In genomic region chr3:82435351-82435750, GRCm38 (mm10) we compare ENCODE assay signal across 18 mouse cellular contexts.
DNase-seq lines count a peak whose midpoint lies in the region; ATAC-seq and TF ChIP-seq lines count a peak whose summit lies in the region.
"Had no signal": no experiment of that assay in that cellular context is flagged by ENCODE, and none has a peak within 500 bp of the region (broad histone marks: within the 10 kb centered on the region; RNA-seq: fewer than 3 reads in every experiment).

No protein-coding gene starts in this region.

- TF ChIP-seq POLR2A in brain, embryonic 14.5 days (IDR thresholded peaks at IDR 0.05; ENCODE audit: borderline replicate concordance, extremely low read depth, insufficient read depth, insufficient read length, poor library complexity, severe bottlenecking) = no peak

- H3K36me3 ChIP-seq in hindbrain, embryonic 13.5 days = no peaks in the 10 kb centered on the region
- H3K36me3 ChIP-seq in hindbrain, postnatal 0 days (ENCODE audit: insufficient read depth, low read length) = no peaks in the 10 kb centered on the region
- H3K36me3 ChIP-seq in hindbrain, embryonic 15.5 days = no peaks in the 10 kb centered on the region
- no peaks in the 10 kb centered on the region for H3K36me3 ChIP-seq in hindbrain, embryonic 16.5 days (ENCODE audit: control insufficient read depth, insufficient read depth, low read length)
- no peaks in the 10 kb centered on the region for H3K36me3 ChIP-seq in forebrain, embryonic 10.5 days (replicated peaks)
- H3K36me3 ChIP-seq: embryonic facial prominence, embryonic 13.5 days; forebrain, embryonic 12.5 days had no signal

- no peak for TF ChIP-seq CTCF in hindbrain, postnatal 0 days (IDR thresholded peaks at IDR 0.05; ENCODE audit: low read depth)
- TF ChIP-seq CTCF in brain, embryonic 14.5 days (IDR thresholded peaks at IDR 0.05; ENCODE audit: borderline replicate concordance, extremely low read depth, insufficient read depth, insufficient read length) = no peak

- H3K9me3 ChIP-seq in hindbrain, embryonic 13.5 days = no peaks in the 10 kb centered on the region
- H3K9me3 ChIP-seq in hindbrain, postnatal 0 days (ENCODE audit: low read length) = no peaks in the 10 kb centered on the region
- H3K9me3 ChIP-seq in hindbrain, embryonic 15.5 days = no peaks in the 10 kb centered on the region
- H3K9me3 ChIP-seq in hindbrain, embryonic 16.5 days (ENCODE audit: control insufficient read depth, low read length) = no peaks in the 10 kb centered on the region
- no peaks in the 10 kb centered on the region for H3K9me3 ChIP-seq in forebrain, embryonic 10.5 days
- H3K9me3 ChIP-seq: embryonic facial prominence, embryonic 13.5 days; forebrain, embryonic 12.5 days had no signal

- H3K27ac ChIP-seq in hindbrain, embryonic 13.5 days = no peak overlapping the region
- no peak overlapping the region for H3K27ac ChIP-seq in hindbrain, postnatal 0 days
- no peak overlapping the region for H3K27ac ChIP-seq in hindbrain, embryonic 15.5 days (replicated peaks)
- H3K27ac ChIP-seq in hindbrain, embryonic 16.5 days (ENCODE audit: low read depth, low read length) = no peak overlapping the region
- H3K27ac ChIP-seq in forebrain, embryonic 10.5 days = no peak overlapping the region
- H3K27ac ChIP-seq: embryonic facial prominence, embryonic 13.5 days; forebrain, embryonic 12.5 days had no signal

- no peak overlapping the region for H3K4me3 ChIP-seq in hindbrain, embryonic 13.5 days
- H3K4me3 ChIP-seq in hindbrain, postnatal 0 days (ENCODE audit: low read length) = no peak overlapping the region
- H3K4me3 ChIP-seq in hindbrain, embryonic 15.5 days = no peak overlapping the region
- no peak overlapping the region for H3K4me3 ChIP-seq in hindbrain, embryonic 16.5 days (ENCODE audit: low read length)
- H3K4me3 ChIP-seq in forebrain, embryonic 10.5 days = no peak overlapping the region
- H3K4me3 ChIP-seq: embryonic facial prominence, embryonic 13.5 days; forebrain, embryonic 12.5 days had no signal

- no peaks in the 10 kb centered on the region for H3K4me1 ChIP-seq in hindbrain, embryonic 13.5 days (replicated peaks)
- no peaks in the 10 kb centered on the region for H3K4me1 ChIP-seq in hindbrain, postnatal 0 days (ENCODE audit: insufficient read depth, low read length)
- H3K4me1 ChIP-seq in hindbrain, embryonic 15.5 days (replicated peaks) = no peaks in the 10 kb centered on the region
- H3K4me1 ChIP-seq in hindbrain, embryonic 16.5 days (ENCODE audit: control insufficient read depth, insufficient read depth, low read depth, low read length) = no peaks in the 10 kb centered on the region
- H3K4me1 ChIP-seq in forebrain, embryonic 10.5 days = no peaks in the 10 kb centered on the region
- H3K4me1 ChIP-seq: embryonic facial prominence, embryonic 13.5 days; forebrain, embryonic 12.5 days had no signal

- ATAC-seq in hindbrain, embryonic 13.5 days (ENCODE audit: low FRiP score) = 0 out of 2 replicates have a peak, but pooled peaks have one; percentile 59
- ATAC-seq in hindbrain, postnatal 0 days = no peak
- 0 out of 2 replicates have a peak, but pooled peaks have one; percentile 42 for ATAC-seq in hindbrain, embryonic 15.5 days (ENCODE audit: low FRiP score, low read depth)
- ATAC-seq in hindbrain, embryonic 16.5 days = no peak; the same call in 1 of the 2 replicates
- ATAC-seq: forebrain, embryonic 14.5 days; forebrain, embryonic 16.5 days had no signal

- DNase-seq in hindbrain, postnatal 0 days (ENCODE audit: low spot score) = no peak
- peak; percentile 13 for DNase-seq in brain, embryonic 14.5 days (ENCODE audit: low read depth)
- DNase-seq in forebrain, embryonic 10.5 days (ENCODE audit: extremely low spot score, low spot score) = no peak
- DNase-seq: adrenal gland, adult 2 months; adrenal gland, postnatal 10 days; adrenal gland, postnatal 25 days; cerebellum, adult 11-12 months; cerebellum, adult 2 months; cerebellum, adult 9-10 months; cerebellum, postnatal 10 days; cerebellum, postnatal 25 days had no signal

- no peaks in the 10 kb centered on the region for H3K27me3 ChIP-seq in hindbrain, embryonic 13.5 days
- H3K27me3 ChIP-seq in hindbrain, postnatal 0 days (ENCODE audit: insufficient read depth, low read length) = no peaks in the 10 kb centered on the region
- no peaks in the 10 kb centered on the region for H3K27me3 ChIP-seq in hindbrain, embryonic 15.5 days
- H3K27me3 ChIP-seq in hindbrain, embryonic 16.5 days (replicated peaks; ENCODE audit: control insufficient read depth, insufficient read depth, low read length) = no peaks in the 10 kb centered on the region
- H3K27me3 ChIP-seq in forebrain, embryonic 10.5 days (ENCODE audit: poor library complexity, severe bottlenecking) = no peaks in the 10 kb centered on the region
- H3K27me3 ChIP-seq: embryonic facial prominence, embryonic 13.5 days; forebrain, embryonic 12.5 days had no signal

- 78% methylated on average over 8 of the region's 8 CpGs for WGBS in hindbrain, embryonic 13.5 days
- 84% methylated on average over 8 of the region's 8 CpGs for WGBS in hindbrain, postnatal 0 days
- WGBS in hindbrain, embryonic 15.5 days = 67% methylated on average over 8 of the region's 8 CpGs
- 74% methylated on average over 8 of the region's 8 CpGs for WGBS in hindbrain, embryonic 16.5 days
- 92% methylated on average over 8 of the region's 8 CpGs for WGBS in forebrain, embryonic 10.5 days

- H3K4me2 ChIP-seq in hindbrain, embryonic 13.5 days = no peak overlapping the region
- no peak overlapping the region for H3K4me2 ChIP-seq in hindbrain, postnatal 0 days (ENCODE audit: low read depth, low read length)
- H3K4me2 ChIP-seq in hindbrain, embryonic 15.5 days = no peak overlapping the region
- H3K4me2 ChIP-seq in hindbrain, embryonic 16.5 days (ENCODE audit: low read length) = no peak overlapping the region
- H3K4me2 ChIP-seq: embryonic facial prominence, embryonic 13.5 days; forebrain, embryonic 12.5 days had no signal

- H3K9ac ChIP-seq in hindbrain, embryonic 13.5 days = no peak overlapping the region
- H3K9ac ChIP-seq in hindbrain, postnatal 0 days (replicated peaks; ENCODE audit: low read length) = no peak overlapping the region
- no peak overlapping the region for H3K9ac ChIP-seq in hindbrain, embryonic 15.5 days
- H3K9ac ChIP-seq in hindbrain, embryonic 16.5 days (ENCODE audit: low read depth, low read length) = no peak overlapping the region
- H3K9ac ChIP-seq: embryonic facial prominence, embryonic 13.5 days; forebrain, embryonic 12.5 days had no signal

Comparison
In these comparisons a context has a peak if more than half of its experiments do, and no peak if none do; other contexts are left out.
1. ATAC-seq: peak in hindbrain, embryonic 13.5 days (single experiment) and hindbrain, embryonic 15.5 days (single experiment); none in hindbrain, postnatal 0 days (single experiment) and hindbrain, embryonic 16.5 days (single experiment).